ENCODE assay signal across 8 mouse cellular contexts in genomic region chr5:32460973-32461372, GRCm38 (mm10). TPM values are rescaled to one million over a fixed set of nuclear protein-coding genes. Genes with fewer than 3 reads are reported as not detected.
A peak's percentile ranks its signal among the peaks of the same experiment; 100 is the strongest.
DNase-seq lines count a peak whose midpoint lies in the region; ATAC-seq and TF ChIP-seq lines count a peak whose summit lies in the region.

No protein-coding gene starts in this region.

- no peak overlapping the region; the same call in 1 of the 2 replicates for H3K4me3 ChIP-seq in ES-Bruce4 (ENCODE audit: low read depth, low read length)
- H3K4me3 ChIP-seq in forebrain, embryonic 16.5 days (replicated peaks; ENCODE audit: low read length) = peak overlapping the region; percentile 22
- H3K4me3 ChIP-seq in liver, embryonic 15.5 days (replicated peaks) = peak overlapping the region; percentile 85

- H3K36me3 ChIP-seq in ES-Bruce4 (ENCODE audit: control insufficient read depth, insufficient read depth, low read length, poor library complexity, severe bottlenecking) = no peaks in the 10 kb centered on the region
- H3K36me3 ChIP-seq in forebrain, embryonic 16.5 days (ENCODE audit: control insufficient read depth, insufficient read depth) = no peaks in the 10 kb centered on the region
- 0 out of 2 replicates have a peak, but pooled peaks cover 4% of the 10 kb centered on the region for H3K36me3 ChIP-seq in liver, embryonic 15.5 days (replicated peaks)

- no peaks in the 10 kb centered on the region for H3K9me3 ChIP-seq in ES-Bruce4 (replicated peaks; ENCODE audit: control insufficient read depth, insufficient read depth, low read length, poor library complexity, severe bottlenecking)
- no peaks in the 10 kb centered on the region for H3K9me3 ChIP-seq in forebrain, embryonic 16.5 days (ENCODE audit: control insufficient read depth, low read length)
- H3K9me3 ChIP-seq in liver, embryonic 15.5 days (replicated peaks) = no peaks in the 10 kb centered on the region

- H3K4me2 ChIP-seq in forebrain, embryonic 16.5 days (ENCODE audit: low read length) = peak overlapping the region; percentile 43
- peak overlapping the region; percentile 64 for H3K4me2 ChIP-seq in liver, embryonic 15.5 days

- TF ChIP-seq EP300 in ES-Bruce4 (IDR thresholded peaks at IDR 0.05; ENCODE audit: insufficient read depth, low read depth, low read length) = no peak

- 43% methylated on average over 2 of the region's 2 CpGs for WGBS in forebrain, embryonic 16.5 days
- 8% methylated on average over 2 of the region's 2 CpGs for WGBS in liver, embryonic 15.5 days (ENCODE audit: insufficient replicate concordance)

- H3K27me3 ChIP-seq in ES-Bruce4 (ENCODE audit: control insufficient read depth, insufficient read depth, low read length, poor library complexity, severe bottlenecking) = no peaks in the 10 kb centered on the region
- no peaks in the 10 kb centered on the region for H3K27me3 ChIP-seq in forebrain, embryonic 16.5 days (replicated peaks; ENCODE audit: control insufficient read depth, insufficient read depth, low read length)
- H3K27me3 ChIP-seq in liver, embryonic 15.5 days = no peaks in the 10 kb centered on the region

- intact Hi-C loops in heart, postnatal 10 days (cut with DNase I) = loop anchor here (1.0 to 5.0 kb wide), 3 partner anchors 14 to 139 kb away; no protein-coding TSS in a partner anchor

- peak; percentile 56 for DNase-seq in heart, adult 11 months
- DNase-seq in heart, postnatal 10 days = no peak
- no peak for DNase-seq in embryo, embryonic 11 days
- no peak for DNase-seq in cerebellum, adult 8-10 months
- no peak for DNase-seq in right cerebral cortex, adult 18-20 months

- no peak for ATAC-seq in forebrain, embryonic 16.5 days
- no peak for ATAC-seq in liver, embryonic 15.5 days (ENCODE audit: insufficient read depth)

- no peak for TF ChIP-seq CTCF in ES-Bruce4 (IDR thresholded peaks at IDR 0.05; ENCODE audit: low read depth, low read length)

- peak overlapping the region; percentile 28 for H3K9ac ChIP-seq in ES-Bruce4 (ENCODE audit: low read depth, poor library complexity, severe bottlenecking)
- H3K9ac ChIP-seq in forebrain, embryonic 16.5 days (replicated peaks; ENCODE audit: low read depth, low read length) = no peak overlapping the region
- peak overlapping the region; percentile 22 for H3K9ac ChIP-seq in liver, embryonic 15.5 days

- TF ChIP-seq POLR2A in ES-Bruce4 (IDR thresholded peaks at IDR 0.05; ENCODE audit: insufficient read depth, low read length) = no peak

- no peak overlapping the region for H3K27ac ChIP-seq in ES-Bruce4 (ENCODE audit: insufficient read depth, low read length)
- H3K27ac ChIP-seq in forebrain, embryonic 16.5 days (ENCODE audit: low read length) = no peak overlapping the region
- H3K27ac ChIP-seq in liver, embryonic 15.5 days (replicated peaks) = peak overlapping the region; percentile 70

- H3K4me1 ChIP-seq in ES-Bruce4 (ENCODE audit: control insufficient read depth, insufficient read depth, low read length) = peaks cover 2% of the 10 kb centered on the region
- peaks cover 16% of the 10 kb centered on the region for H3K4me1 ChIP-seq in forebrain, embryonic 16.5 days (replicated peaks; ENCODE audit: control insufficient read depth, insufficient read depth, low read length)
- H3K4me1 ChIP-seq in liver, embryonic 15.5 days (replicated peaks) = peaks cover 47% of the 10 kb centered on the region

RNA-seq across cellular contexts. Expression of gene Ppp1cb, which starts 2.3 kb away (rescaled TPM):
- total RNA-seq in heart, postnatal 10 days (2021) = 100 to 1,000 TPM; 446 to 490 TPM
- polyA plus RNA-seq in ES-Bruce4 (2011; ENCODE audit: insufficient read depth, insufficient read length, low read depth, missing spikeins) = 498 and 501 TPM in 2 replicates
- polyA plus RNA-seq in forebrain, embryonic 16.5 days (2015; fragmentation: Nextera tagmentation; extraction: Ambion mirVana) = 216 and 217 TPM in 2 replicates
- 103 and 111 TPM in 2 replicates for polyA plus RNA-seq in liver, embryonic 15.5 days (2015; fragmentation: Nextera tagmentation; extraction: Ambion mirVana)
